Mouse (Mus musculus) ovary, postnatal 10 days (tissue): ENCODE data around the gene Tnk1.

ENCODE experiments used
- DNase-seq: peaks from one replicate; pipeline ENCODE4 v3.0.0; 2022; ENCODE audit warnings: low spot score

Gene Tnk1

DNA sequence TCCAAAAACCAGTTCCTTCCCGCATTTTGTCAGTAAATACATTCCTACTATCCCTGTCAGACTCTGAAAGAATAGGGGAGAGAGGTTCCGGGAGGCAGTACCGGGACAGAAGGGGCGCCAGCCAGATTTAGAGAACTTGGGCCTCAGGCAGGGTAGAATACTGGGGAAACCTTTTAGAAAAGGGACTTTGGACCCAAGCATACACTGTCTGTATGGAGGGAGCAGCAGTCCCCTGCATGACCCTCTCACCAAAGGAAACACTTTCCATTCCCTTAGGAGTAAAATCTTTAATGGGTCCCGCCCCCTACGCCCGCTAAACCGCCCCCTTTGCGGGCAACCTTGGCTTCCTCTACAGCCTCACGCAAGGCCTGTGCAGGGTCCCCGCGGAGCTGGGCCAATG, 55.2 kb downstream of the Tnk1 start:
- DNase-seq: no peak

DNA sequence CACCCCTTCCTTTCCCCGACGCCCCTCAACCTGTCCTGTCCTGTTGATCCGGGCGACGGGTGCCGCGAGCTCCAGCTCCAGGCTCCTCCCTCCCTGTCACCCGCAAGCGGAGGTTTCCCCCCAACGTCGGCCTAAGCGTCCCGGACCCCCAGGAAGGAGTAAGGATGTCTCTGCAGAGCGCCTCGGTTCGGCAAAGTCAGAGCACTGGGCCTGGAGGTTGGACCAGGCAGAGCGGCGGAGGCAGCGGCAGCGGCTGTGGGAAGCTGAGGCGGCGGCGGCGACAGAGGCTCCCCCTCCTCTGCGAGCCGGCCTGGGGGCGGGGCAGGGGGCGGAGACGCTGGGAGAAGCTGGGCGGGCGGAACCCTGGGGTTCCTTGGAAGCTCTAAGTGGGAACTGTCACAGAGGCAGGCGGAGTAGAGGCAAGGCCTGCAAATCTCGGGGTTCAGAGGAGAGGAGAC, 55.9 kb downstream of the Tnk1 start:
- DNase-seq: peak; percentile 68

DNA sequence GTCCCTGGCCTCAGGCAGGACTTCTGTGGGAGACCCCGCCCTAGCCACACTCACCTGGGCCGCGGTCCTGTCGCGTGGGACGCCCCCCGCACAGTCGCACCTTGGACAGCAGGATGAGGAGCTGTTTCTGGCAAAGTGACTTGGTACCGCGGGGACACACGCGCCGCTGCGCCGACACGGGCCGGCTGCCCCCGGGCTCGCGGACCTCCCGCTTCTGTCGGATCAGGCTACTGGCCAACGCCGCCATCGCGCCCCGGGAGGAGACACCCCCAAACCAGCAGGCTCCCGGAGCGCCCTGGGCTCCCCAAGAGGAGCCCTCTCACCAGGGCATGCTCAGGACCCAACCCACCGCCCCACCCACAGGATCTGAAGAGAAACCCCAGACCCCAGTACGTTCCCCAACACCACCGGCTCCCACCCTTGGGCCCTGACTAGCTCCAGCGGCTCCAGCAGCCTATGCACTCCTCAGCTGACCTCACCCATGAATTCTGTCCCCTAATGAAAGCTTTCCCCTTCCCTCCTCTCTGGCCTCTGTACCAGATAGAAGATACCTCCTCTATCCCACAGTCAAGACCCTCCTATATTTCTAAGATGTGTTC, 57.1 kb downstream of the Tnk1 start, which contains the start of gene Fgf11:
TSS of gene Fgf11 (minus strand) at position 479 of the 599 bp plus-strand sequence.
- no peak for DNase-seq
